Mouse (Mus musculus) erythroid progenitor cell, adult 5-6 weeks (primary cell): ENCODE data around the gene Pgm5. TPM values are rescaled to one million over a fixed set of nuclear protein-coding genes. Genes with fewer than 3 reads are reported as not detected.

Experiments used
- total RNA-seq, 2 experiments: library from RNA; stranded (forward) in 1 of 2; stranded (reverse) in 1 of 2; fragments of 150-400 nt in 1 of 2; fragments of 186-747, 209-891 nt in 1 of 2; gene quantifications; 2 replicates each; pipeline versions ENCODE4 v1.2.3 to v1.2.4; 2015 to 2017; ENCODE audit warnings: low replicate concordance in 2 of 2

The Pgm5 gene
- total RNA-seq, 2 experiments from 2014 or later = not detected

Other genes with a start within 250 kb of the Pgm5 start
- not detected in 2 replicates for gene Tmem252, start 187.8 kb downstream of the Pgm5 start, total RNA-seq (2015; ENCODE audit: low replicate concordance)
- gene Tmem252, start 187.8 kb downstream of the Pgm5 start, total RNA-seq (2017; ENCODE audit: low replicate concordance) = not detected in 2 replicates
- gene Gm10053, start 13.8 kb upstream of the Pgm5 start, total RNA-seq (2015; ENCODE audit: low replicate concordance) = 38.9 and 65.8 TPM in 2 replicates
- gene Gm10053, start 13.8 kb upstream of the Pgm5 start, total RNA-seq (2017; ENCODE audit: low replicate concordance) = 9.8 and 16.0 TPM in 2 replicates
- gene Foxd4, start 39.3 kb upstream of the Pgm5 start, total RNA-seq (2015; ENCODE audit: low replicate concordance) = 1.1 TPM in 1 of 2 replicates, not detected in the other
- gene Foxd4, start 39.3 kb upstream of the Pgm5 start, total RNA-seq (2017; ENCODE audit: low replicate concordance) = not detected in 2 replicates
- gene Cbwd1, start 99.8 kb upstream of the Pgm5 start, total RNA-seq (2015; ENCODE audit: low replicate concordance) = 8.3 and 8.8 TPM in 2 replicates
- 19.4 and 21.6 TPM in 2 replicates for gene Cbwd1, start 99.8 kb upstream of the Pgm5 start, total RNA-seq (2017; ENCODE audit: low replicate concordance)
- gene Dock8, start 137.7 kb upstream of the Pgm5 start, total RNA-seq (2015; ENCODE audit: low replicate concordance) = 28.1 and 33.5 TPM in 2 replicates
- 14.5 and 68.5 TPM in 2 replicates for gene Dock8, start 137.7 kb upstream of the Pgm5 start, total RNA-seq (2017; ENCODE audit: low replicate concordance)